Mouse (Mus musculus) MEL (cell line): ENCODE results near the gene Exoc3l2.

Experiments
- BHLHE40 ChIP-seq: IDR thresholded peaks from 2 replicates; pipeline ENCODE4 v1.6.1; 2012; ENCODE audit warnings: low read depth, mild to moderate bottlenecking, inconsistent platforms, low read length, improper control_type of control experiment, borderline replicate concordance
- EP300 ChIP-seq, 2 experiments: IDR thresholded peaks; 2 replicates each; pipeline ENCODE4 v1.6.1; 2011; ENCODE audit warnings: improper control_type of control experiment in 2 of 2, low read length in 2 of 2, low read depth in 1 of 2, mild to moderate bottlenecking in 1 of 2
- USF2 ChIP-seq, 2 experiments: IDR thresholded peaks; 2 replicates each; pipeline ENCODE4 v1.6.1; 2011 to 2012; ENCODE audit warnings: improper control_type of control experiment in 2 of 2, low read length in 2 of 2, borderline replicate concordance in 1 of 2, inconsistent platforms in 1 of 2, low read depth in 1 of 2, mild to moderate bottlenecking in 1 of 2; ENCODE audit not compliant: insufficient read depth in 1 of 2

DNA sequence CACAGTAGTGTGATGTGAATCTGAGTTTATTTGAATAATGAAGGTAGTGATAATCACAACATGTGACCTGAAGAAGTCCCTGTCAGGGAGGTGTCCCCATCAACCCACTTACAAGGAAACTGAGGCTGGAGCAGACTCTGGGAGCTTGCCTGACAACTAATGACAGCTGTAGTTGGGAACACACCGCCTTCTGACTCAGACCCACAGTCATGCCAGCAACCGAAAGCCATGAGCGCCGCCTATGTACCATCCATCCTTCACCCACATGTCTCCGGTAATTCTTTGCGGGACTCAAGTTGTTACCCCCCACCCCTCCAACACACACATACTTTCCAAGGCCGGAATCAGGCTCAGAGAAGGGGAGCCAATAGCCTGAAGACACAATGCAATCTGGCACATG, 6.5 kb upstream of the Exoc3l2 start:
- TF ChIP-seq EP300 (IDR thresholded peaks at IDR 0.05; ENCODE audit: low read depth in 1 of 2, low read length in 2 of 2) = no peak
- TF ChIP-seq USF2 (IDR thresholded peaks at IDR 0.05; ENCODE audit: borderline replicate concordance in 1 of 2, insufficient read depth in 1 of 2, low read depth in 1 of 2, low read length in 2 of 2) = no peak
- TF ChIP-seq BHLHE40 = no peak
